Mouse (Mus musculus) layer of hippocampus, postnatal 14 days (tissue): ENCODE results near the gene Sorl1. TPM values are rescaled to one million over a fixed set of nuclear protein-coding genes. Genes with fewer than 3 reads are reported as not detected.
A peak's percentile ranks its signal among the peaks of the same experiment; 100 is the strongest.
"Not testable (repeated sequence)": the region's sequence is repeated elsewhere in the genome, so short reads cannot be mapped to it uniquely, and the experiment has no call there.

Experiments
- DNase-seq, 2 experiments: peaks; one replicate each; pipeline ENCODE4 v3.0.0; 2021 to 2022; ENCODE audit warnings: low spot score in 2 of 2, mixed read lengths in 1 of 2
- total RNA-seq, 2 experiments: library from RNA; stranded (reverse); gene quantifications; 2 replicates each; pipeline ENCODE4 v1.2.3; 2021

Sorl1 gene
- total RNA-seq, 2 experiments from 2014 or later: 135 to 139 TPM

GRCm38 (mm10) chr9:42094752-42095151 is 29.3 kb downstream of the Sorl1 start:
- DNase-seq: no peak

DNA sequence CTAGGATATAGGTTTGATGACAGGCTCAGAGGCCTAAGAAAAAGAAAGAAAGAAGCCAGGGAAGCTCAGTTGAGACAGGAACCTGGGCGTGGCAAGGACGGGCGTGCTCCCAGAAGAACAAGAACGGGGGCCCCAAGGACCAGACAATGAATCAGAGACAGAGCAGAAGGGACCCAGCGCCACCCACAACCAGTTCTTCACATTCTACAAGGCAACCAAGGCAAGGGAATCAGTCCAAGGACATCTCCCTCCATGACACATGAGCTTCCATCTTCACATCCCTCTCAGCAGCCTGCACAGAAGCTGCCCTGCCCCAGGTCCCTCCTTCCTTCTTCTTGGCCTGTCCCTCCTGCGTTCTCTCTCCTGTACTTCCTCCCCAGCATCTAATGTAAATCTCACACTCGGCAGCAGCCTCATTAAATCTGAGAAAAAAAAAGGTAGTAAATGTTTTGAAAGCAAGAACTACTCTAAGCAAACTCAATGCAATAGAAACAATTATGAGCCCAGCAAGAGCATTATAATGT is 30.0 kb downstream of the Sorl1 start:
- DNase-seq: no peak

DNA sequence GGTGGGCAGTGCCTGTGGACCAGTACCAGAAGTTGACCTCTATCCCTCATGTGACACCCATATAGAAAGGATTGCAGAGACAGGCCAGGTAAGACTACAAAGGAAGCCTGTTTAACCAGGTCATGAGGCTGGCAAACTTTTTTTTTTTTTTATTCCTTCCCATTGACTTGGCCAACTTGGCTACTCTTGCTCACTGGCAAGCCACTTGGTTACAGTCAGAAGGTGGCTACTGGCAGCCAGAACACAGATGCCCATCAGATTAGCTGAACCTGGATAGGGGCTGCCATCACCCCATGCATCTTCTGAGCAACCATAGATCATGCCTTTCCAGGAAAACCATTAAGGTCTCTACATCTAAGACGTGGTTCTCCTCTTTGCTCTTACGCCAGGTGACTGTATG is 31.3 kb downstream of the Sorl1 start:
- DNase-seq: no peak

DNA sequence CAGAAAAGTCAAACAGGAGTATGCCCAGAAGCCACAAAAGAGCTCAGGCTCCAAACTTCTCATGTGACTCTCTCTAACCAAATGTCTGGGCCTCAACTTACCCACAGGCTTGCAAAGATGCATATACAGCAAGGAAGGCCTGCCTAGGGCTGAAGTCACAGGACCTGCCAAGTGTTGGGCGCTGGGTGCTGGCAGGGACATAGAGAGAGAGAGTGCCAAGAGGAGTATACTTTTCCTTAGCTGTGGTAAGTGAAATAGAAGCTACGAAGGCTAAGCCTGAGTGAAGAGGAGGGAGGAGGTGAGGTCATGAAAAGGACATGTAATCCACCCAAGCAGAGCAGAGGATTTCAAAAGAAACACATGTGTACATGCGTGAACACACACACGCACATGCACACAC is 32.5 kb downstream of the Sorl1 start:
- no peak for DNase-seq

DNA sequence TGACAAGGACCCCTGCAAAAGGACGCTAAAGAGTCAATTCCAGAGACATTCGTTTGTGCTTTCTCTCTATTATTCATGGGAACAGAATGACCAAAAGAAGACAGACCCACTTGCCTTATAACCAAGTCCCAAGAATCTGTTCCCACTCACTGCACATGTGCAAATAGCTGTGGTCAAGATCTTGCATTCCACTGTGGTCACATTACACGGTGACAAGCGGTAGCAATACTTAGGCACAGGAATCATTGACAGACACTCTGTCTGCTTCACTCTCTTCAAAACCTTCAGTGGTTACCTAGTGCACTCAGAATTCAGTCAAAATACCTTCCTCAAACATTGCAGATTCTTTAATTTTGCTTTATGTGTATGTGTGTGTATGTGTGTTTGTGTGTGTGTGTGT is 36.2 kb downstream of the Sorl1 start:
- DNase-seq: no peak

DNA sequence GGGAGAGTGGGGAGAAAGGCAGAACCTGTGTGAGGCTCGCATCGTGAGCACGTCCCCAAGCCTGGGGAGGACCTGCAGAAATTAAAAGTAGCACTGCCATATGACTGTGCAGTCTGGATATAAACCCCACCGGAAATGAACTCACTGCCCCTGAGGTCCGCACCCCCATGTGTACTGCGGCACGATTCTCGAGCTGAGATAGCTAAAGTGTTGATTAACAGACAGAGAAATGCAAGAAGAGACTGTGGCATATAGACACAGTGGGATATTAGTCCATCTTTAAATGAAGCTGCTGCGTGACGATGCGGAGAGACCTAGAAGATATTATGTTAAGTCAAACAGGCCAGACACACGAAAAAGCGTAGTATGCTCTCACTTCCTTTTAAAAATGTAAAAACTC is 38.1 kb downstream of the Sorl1 start:
- DNase-seq: no peak

DNA sequence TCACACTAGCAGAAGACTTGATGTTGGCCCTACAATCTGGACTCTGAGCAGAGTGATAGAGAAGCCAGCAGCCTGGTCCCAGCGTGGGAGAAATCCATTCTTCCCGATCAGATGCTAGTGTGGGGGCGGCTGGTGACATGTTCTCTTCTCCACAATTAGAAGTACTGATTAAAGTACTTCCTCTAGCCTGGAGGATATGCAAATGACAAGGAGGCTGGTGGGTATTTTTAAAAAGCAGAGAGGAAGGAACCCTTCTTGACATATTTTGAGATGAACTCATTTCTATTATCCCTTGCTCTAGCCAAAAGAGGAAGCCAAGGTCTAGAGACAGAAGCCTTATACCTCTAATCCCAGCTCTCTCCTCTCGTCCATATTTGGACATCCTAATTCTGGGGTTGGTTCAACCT is 40.4 kb downstream of the Sorl1 start:
- DNase-seq: peak in 1 of 2 experiments; percentile 80

GRCm38 (mm10) chr9:42081681-42082530 is 42.2 kb downstream of the Sorl1 start:
- no peak for DNase-seq

GRCm38 (mm10) chr9:42080671-42081070 is 43.4 kb downstream of the Sorl1 start:
- no peak for DNase-seq

GRCm38 (mm10) chr9:42077112-42077845 is 46.8 kb downstream of the Sorl1 start:
- no peak for DNase-seq

- DNase-seq: no peak
These were observed 47.7 kb downstream of the Sorl1 start for GRCm38 (mm10) chr9:42076256-42076849.

- no peak for DNase-seq
These were observed 48.9 kb downstream of the Sorl1 start for GRCm38 (mm10) chr9:42075241-42075640.

- peak in 1 of 2 experiments; percentile 73 for DNase-seq
These were observed 52.1 kb downstream of the Sorl1 start for GRCm38 (mm10) chr9:42072010-42072409.

- no peak for DNase-seq
These were observed 53.2 kb downstream of the Sorl1 start for GRCm38 (mm10) chr9:42070856-42071255.

DNA sequence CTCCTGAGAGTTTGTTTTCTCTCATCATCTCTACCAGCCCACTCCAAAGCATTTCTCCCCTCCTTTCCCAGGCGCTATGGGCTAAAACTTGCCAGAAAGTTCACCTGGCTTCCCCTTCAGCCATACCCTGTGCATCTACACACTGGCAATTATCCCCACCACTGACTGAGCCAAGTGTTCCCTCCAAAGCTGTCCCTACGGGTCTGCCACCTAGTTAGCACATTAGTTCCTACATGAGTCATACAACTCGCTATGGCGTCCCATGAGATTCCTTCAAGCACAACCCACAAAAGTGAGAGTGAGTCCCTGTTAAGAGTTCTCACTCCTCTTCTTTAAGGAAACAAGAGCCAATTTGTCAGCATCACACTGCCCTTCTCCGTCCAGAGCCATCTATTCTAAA is 54.6 kb downstream of the Sorl1 start:
- DNase-seq: no peak

GRCm38 (mm10) chr9:42067950-42068349 is 56.1 kb downstream of the Sorl1 start:
- peak in 1 of 2 experiments; percentile 52 for DNase-seq

- no peak for DNase-seq
These were observed 58.3 kb downstream of the Sorl1 start for GRCm38 (mm10) chr9:42065756-42066155.

GRCm38 (mm10) chr9:42063391-42063790 is 60.7 kb downstream of the Sorl1 start:
- DNase-seq: no peak

GRCm38 (mm10) chr9:42062269-42062668 is 61.8 kb downstream of the Sorl1 start:
- no peak for DNase-seq

GRCm38 (mm10) chr9:42059006-42059405 is 65.1 kb downstream of the Sorl1 start:
- not testable (repeated sequence) for DNase-seq

GRCm38 (mm10) chr9:42056591-42056990 is 67.5 kb downstream of the Sorl1 start:
- no peak for DNase-seq

- peak; percentile 50 to 59 for DNase-seq
These were observed 68.7 kb downstream of the Sorl1 start for GRCm38 (mm10) chr9:42055378-42055777.
